Mouse (Mus musculus) forebrain, embryonic 10.5 days (tissue): Measurements from ENCODE around the gene Lpo. TPM values are rescaled to one million over a fixed set of nuclear protein-coding genes. Genes with fewer than 3 reads are reported as not detected.
"Not testable (repeated sequence)": the region's sequence is repeated elsewhere in the genome, so short reads cannot be mapped to it uniquely, and the experiment has no call there.

ENCODE experiments used
- DNase-seq: peaks from one replicate; pipeline ENCODE4 v3.0.0-alpha.2; 2017; ENCODE audit warnings: low spot score; ENCODE audit errors: extremely low spot score
- H3K27ac ChIP-seq: fragments of 300-500 bp; sonication (generic); 2 replicates; pipeline ENCODE4 v1.5.1; 2016; ENCODE audit warnings: mild to moderate bottlenecking
- H3K27me3 ChIP-seq: fragments of 300-500 bp; sonication (generic); 2 replicates; pipeline ENCODE4 v1.6.1; 2016; ENCODE audit warnings: mild to moderate bottlenecking; ENCODE audit not compliant: poor library complexity, severe bottlenecking
- H3K36me3 ChIP-seq: fragments of 300-500 bp; sonication (generic); replicated peaks from 2 replicates; pipeline ENCODE4 v1.6.1; 2016; ENCODE audit warnings: mild to moderate bottlenecking, moderate library complexity
- H3K4me1 ChIP-seq: fragments of 300-500 bp; sonication (generic); 2 replicates; pipeline ENCODE4 v1.6.1; 2016
- H3K4me3 ChIP-seq: fragments of 300-500 bp; sonication (generic); 2 replicates; pipeline ENCODE4 v1.5.1; 2016; ENCODE audit warnings: mild to moderate bottlenecking, moderate library complexity
- H3K9me3 ChIP-seq: fragments of 300-500 bp; sonication (generic); 2 replicates; pipeline ENCODE4 v1.6.1; 2016; ENCODE audit warnings: mild to moderate bottlenecking, moderate library complexity
- whole genome bisulfite sequencing: fragments of 180-500 bp; shearing (Covaris S2); methylation state at CpG from one replicate; pipeline ENCODE4 v1.1.7; 2016; 5-methylcytosine and 5-hydroxymethylcytosine counted together
- polyA plus RNA-seq: library from polyadenylated mRNA; unstranded; fragments of >200 nt; fragmentation: Nextera tagmentation; extraction: Ambion mirVana; gene quantifications from 2 replicates; pipeline ENCODE4 v1.2.1, GENCODE M21; 2016

Gene Lpo
- polyA plus RNA-seq, result 0.06 and 0.14 TPM in 2 replicates

DNA sequence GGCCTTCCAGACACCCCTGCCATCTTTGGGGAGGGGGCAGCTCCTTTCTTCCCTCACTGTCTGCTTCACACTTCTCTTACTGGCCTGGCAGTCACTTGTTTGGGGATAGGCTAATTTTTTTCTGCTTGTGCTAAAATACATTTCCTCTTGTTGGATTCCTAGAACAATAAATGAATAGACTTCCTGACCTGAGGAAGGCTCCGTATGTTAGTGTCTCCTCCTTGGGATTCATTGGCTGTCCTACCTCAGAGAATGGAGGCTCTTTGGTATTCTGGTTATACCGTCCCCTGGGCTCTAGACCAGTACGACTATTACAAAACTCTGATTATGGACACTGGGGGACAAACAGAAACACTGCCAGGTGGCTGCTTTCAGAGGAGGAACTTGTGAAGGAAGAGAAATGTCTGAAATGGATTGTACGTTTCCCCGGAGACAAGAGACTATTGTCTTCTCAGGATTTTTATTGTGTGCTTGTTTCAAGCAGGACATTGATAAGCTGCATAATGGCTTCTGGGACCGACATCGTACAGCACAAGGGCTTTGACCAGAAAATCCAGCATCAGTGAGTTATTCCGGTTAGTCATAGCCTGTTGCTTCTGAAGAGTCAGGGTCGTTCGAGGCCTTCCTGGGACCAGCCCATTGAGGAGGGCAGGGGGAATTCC, at the start of gene Lpo:
Gene Lpo (minus strand): TSS at position 51 of the 662 bp plus-strand sequence.
- Histone ChIP-seq H3K27me3 (peaks cover 5% of the 10 kb centered on the region; the same call in 1 of the 2 replicates), H3K9me3 (no peaks in the 10 kb centered on the region), H3K4me3 (no peak within 1 kb of the TSS), H3K27ac (no peak within 1 kb of the TSS), H3K4me1 (peaks cover 11% of the 10 kb centered on the region), H3K36me3 (no peaks in the 10 kb centered on the region)
- DNase-seq, result no peak
- 69% methylated on average over 10 of the region's 10 CpGs for WGBS

DNA sequence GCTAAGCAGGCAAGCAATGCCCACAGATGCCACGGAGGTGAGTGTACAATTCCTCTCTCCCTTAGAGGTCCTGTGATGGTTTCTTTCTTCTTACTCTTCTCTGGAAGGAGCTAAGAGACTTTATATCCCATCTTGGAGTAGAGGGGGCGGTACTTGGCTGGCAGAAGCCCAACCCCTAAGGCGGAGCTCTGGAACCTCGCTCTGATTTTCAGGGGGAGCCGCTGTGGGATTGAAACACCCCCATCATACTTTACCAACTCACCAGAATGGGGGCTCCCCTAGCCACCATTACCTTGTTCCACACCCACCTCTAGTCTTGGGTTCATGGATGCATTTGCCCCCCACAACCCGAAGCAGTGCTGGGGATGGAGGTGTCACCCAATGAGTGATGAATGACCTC, 47.3 kb upstream of the Lpo start, which contains the start of gene Epx:
Gene Epx (minus strand): TSS at position 101 of the 400 bp plus-strand sequence.
- 85% methylated on average over 6 of the region's 6 CpGs for WGBS
- H3K27me3 ChIP-seq, result no peaks in the 10 kb centered on the region

DNA sequence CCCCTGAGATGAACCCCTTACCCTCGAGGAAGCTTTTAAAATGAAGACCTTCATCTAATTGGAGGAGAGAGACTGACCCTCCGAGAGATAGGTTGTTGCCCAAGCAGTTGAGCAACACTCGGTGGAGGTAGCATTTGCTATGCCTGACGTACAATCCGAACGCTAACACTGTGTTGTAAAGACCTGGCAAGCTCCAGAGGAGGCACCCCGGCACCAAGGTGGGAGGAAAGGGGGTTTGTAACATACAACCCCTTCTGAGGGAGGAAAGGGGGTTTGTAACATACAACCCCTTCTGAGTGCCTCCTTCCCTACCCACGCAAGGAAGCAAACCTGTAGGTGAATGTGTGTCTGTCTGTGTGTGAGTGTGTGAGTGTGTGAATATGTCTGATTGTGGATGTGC, 43.7 kb upstream of the Lpo start:
- Histone ChIP-seq H3K36me3 (no peaks in the 10 kb centered on the region), H3K4me3 (no peak overlapping the region), H3K4me1 (no peaks in the 10 kb centered on the region), H3K27me3 (no peaks in the 10 kb centered on the region), H3K27ac (no peak overlapping the region), H3K9me3 (no peaks in the 10 kb centered on the region)
- WGBS, result 73% methylated on average over 8 of the region's 8 CpGs
- DNase-seq, result no peak

More for the DNA sequence above, 47.3 kb upstream of the Lpo start, which contains the start of gene Epx:
- H3K36me3 ChIP-seq, result no peaks in the 10 kb centered on the region
- no peak within 1 kb of the TSS for H3K4me3 ChIP-seq
- H3K9me3 ChIP-seq, result no peaks in the 10 kb centered on the region
- no peak within 1 kb of the TSS for H3K27ac ChIP-seq
- H3K4me1 ChIP-seq, result peaks cover 5% of the 10 kb centered on the region
- no peak for DNase-seq

DNA sequence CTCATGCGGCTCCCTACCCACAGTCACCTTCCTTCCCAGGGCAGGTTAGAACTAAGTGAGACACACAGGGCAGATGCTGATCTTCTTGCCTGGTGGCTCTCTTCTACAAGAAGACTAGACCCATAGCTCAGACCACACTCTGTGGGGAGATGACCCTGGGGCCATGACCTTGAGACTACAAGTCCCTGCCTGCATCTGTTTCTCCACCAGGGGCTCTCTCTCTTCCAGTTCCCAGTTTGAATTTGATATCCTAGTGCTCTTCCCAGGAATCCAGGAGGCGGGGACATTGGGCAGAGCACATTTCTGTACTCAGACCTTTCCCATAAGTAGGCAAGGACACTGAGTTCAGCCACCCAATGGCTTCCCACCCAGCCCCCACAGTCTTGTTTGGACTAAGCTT, 42.0 kb upstream of the Lpo start:
- 78% methylated on average over 2 of the region's 2 CpGs for WGBS
- Histone ChIP-seq H3K27ac (no peak overlapping the region), H3K4me1 (no peaks in the 10 kb centered on the region), H3K9me3 (no peaks in the 10 kb centered on the region), H3K27me3 (no peaks in the 10 kb centered on the region), H3K36me3 (no peaks in the 10 kb centered on the region), H3K4me3 (no peak overlapping the region)
- DNase-seq, result no peak

DNA sequence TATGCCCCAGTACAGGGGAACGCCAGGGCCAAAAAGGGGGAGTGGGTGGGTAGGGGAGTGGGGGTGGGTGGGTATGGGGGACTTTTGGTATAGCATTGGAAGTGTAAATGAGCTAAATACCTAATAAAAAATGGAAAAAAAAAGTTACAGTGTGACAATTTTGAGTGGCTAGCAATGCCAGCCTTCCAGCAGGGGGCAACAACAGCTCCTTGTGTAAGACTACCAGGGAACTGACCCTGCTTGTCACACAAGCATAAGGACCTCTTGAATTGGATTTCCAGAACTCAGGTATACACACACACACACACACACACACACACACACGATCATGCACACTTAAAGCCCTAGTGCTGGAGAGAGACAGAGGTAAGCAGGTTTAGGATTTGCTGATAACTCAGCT, 38.8 kb upstream of the Lpo start:
- H3K9me3 ChIP-seq, DNase-seq, H3K27ac ChIP-seq, H3K4me3 ChIP-seq, H3K4me1 ChIP-seq, H3K27me3 ChIP-seq: not testable (repeated sequence)
- peaks cover 21% of the 10 kb centered on the region for H3K36me3 ChIP-seq
- 89% methylated on average over 1 of the region's 2 CpGs for WGBS

DNA sequence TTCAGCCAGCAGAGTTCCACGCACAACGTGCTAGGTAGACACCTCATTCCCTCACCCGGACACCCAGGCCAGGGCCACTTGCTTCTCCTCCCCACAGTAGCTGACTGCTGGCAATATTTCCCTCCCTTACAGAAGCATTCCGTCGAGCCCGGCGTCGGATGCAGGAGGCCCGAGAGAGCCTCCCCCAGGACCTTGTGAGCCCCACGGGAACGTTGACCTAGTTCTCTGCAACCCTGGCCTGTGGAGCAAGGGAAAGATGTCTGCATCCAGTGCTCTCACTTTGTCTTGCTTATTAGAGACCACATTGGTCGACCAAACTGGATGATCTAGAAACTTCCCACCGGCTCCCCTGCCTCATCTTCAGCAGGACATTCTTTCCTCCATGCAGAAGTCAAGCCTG, 34.7 kb upstream of the Lpo start:
- no peak for DNase-seq
- H3K36me3 ChIP-seq, result peaks cover 56% of the 10 kb centered on the region
- no peak overlapping the region for H3K27ac ChIP-seq
- H3K4me1 ChIP-seq, result no peaks in the 10 kb centered on the region
- H3K9me3 ChIP-seq, result no peaks in the 10 kb centered on the region
- WGBS, result 94% methylated on average over 13 of the region's 13 CpGs
- no peak overlapping the region for H3K4me3 ChIP-seq
- H3K27me3 ChIP-seq, result no peaks in the 10 kb centered on the region

DNA sequence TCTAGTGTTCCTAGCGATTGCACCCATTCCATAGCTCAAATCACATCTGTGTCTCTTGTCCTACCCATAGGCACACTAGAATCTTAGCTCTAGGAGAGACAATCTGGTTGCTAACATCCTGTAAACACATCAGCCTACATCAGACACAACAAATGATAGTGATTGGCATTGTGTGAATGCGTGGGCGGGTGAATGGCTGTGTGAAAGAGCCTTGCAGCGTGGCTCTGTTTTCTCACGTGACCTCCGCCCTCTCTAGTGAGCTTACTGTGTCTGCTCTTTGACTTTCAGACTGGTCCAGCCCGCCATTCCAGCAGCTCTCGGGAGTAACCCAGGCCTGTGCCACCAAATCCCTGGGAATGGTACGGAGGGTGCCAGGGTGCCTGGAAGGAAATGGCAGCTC, 32.3 kb upstream of the Lpo start:
- peaks cover 80% of the 10 kb centered on the region for H3K36me3 ChIP-seq

DNA sequence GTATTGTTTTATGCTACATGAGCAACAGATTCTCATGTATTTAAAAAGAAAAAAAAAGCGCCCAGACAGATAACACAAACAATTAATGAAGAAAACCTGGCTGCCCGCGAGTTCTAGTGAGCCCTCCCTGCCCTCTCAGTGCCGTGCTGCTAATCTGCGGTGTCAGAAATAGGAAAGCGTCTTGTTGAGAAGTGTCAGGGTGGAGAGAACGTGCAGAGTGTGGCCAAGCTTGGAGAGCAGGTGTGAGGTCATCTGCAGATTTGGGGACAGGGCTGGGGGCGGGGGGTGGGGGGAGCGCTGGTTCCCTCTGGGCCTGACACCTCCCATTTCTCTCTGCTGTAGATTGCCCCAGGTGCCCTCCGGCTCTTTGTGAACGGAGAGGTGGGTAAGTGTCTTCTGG, 31.2 kb upstream of the Lpo start:
- Histone ChIP-seq H3K27me3 (no peaks in the 10 kb centered on the region), H3K36me3 (peaks cover 81% of the 10 kb centered on the region), H3K27ac (no peak overlapping the region), H3K9me3 (no peaks in the 10 kb centered on the region), H3K4me1 (no peaks in the 10 kb centered on the region), H3K4me3 (no peak overlapping the region)
- WGBS, result 89% methylated on average over 11 of the region's 11 CpGs
- DNase-seq, result no peak

More for the DNA sequence above, 32.3 kb upstream of the Lpo start:
- H3K4me3 ChIP-seq, result no peak overlapping the region
- H3K27ac ChIP-seq, result no peak overlapping the region
- H3K4me1 ChIP-seq, result no peaks in the 10 kb centered on the region
- no peak for DNase-seq
- H3K9me3 ChIP-seq, result no peaks in the 10 kb centered on the region
- WGBS, result 86% methylated on average over 9 of the region's 9 CpGs
- no peaks in the 10 kb centered on the region for H3K27me3 ChIP-seq

DNA sequence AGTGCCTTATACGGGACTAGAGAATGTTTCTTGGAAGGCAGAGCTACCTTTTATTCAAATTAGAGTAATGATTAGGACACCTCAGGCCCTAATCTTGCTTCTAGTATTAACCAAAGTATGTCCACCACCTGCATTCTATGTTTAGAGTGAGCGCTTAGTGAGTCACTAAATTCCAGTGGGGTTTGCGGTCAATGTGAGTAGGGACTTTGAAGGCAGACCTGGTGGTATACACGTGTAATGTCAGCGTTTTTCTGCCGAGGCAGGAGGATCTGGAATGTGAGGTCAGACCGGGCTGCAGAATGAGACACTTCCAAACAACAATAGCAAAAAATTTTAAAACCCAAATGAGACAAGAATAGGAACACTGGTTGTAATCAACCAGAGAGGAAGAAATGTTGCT, 26.5 kb upstream of the Lpo start:
- Histone ChIP-seq H3K27ac (no peak overlapping the region), H3K4me1 (peaks cover 14% of the 10 kb centered on the region), H3K27me3 (no peaks in the 10 kb centered on the region), H3K9me3 (no peaks in the 10 kb centered on the region), H3K36me3 (peaks cover 37% of the 10 kb centered on the region), H3K4me3 (no peak overlapping the region)
- WGBS, result 90% methylated on average over 7 of the region's 7 CpGs
- no peak for DNase-seq

DNA sequence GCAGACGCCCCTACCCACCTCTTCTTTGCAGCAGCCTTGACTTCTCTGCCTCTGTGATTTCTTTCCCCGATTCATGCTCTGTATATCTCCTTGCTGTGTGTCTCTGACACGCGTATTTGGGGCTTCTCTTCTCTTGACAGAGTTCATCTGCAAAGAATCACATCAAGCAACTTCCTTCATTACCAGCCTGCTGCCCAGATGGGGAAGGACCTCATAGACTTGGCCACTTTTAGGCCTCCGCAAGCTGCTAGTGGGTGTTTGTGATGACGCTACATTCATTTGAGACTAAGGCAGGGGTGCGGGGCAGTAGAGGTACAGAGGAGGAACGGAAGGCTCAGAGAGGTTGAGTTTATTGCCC, 25.5 kb upstream of the Lpo start:
- H3K36me3 ChIP-seq, result peaks cover 33% of the 10 kb centered on the region
- peaks cover 14% of the 10 kb centered on the region for H3K4me1 ChIP-seq
- 40% methylated on average over 8 of the region's 8 CpGs for WGBS
- no peak for DNase-seq
- H3K4me3 ChIP-seq, result peak overlapping the region; percentile 61
- H3K9me3 ChIP-seq, result no peaks in the 10 kb centered on the region
- peak overlapping the region; percentile 86 for H3K27ac ChIP-seq
- no peaks in the 10 kb centered on the region for H3K27me3 ChIP-seq

DNA sequence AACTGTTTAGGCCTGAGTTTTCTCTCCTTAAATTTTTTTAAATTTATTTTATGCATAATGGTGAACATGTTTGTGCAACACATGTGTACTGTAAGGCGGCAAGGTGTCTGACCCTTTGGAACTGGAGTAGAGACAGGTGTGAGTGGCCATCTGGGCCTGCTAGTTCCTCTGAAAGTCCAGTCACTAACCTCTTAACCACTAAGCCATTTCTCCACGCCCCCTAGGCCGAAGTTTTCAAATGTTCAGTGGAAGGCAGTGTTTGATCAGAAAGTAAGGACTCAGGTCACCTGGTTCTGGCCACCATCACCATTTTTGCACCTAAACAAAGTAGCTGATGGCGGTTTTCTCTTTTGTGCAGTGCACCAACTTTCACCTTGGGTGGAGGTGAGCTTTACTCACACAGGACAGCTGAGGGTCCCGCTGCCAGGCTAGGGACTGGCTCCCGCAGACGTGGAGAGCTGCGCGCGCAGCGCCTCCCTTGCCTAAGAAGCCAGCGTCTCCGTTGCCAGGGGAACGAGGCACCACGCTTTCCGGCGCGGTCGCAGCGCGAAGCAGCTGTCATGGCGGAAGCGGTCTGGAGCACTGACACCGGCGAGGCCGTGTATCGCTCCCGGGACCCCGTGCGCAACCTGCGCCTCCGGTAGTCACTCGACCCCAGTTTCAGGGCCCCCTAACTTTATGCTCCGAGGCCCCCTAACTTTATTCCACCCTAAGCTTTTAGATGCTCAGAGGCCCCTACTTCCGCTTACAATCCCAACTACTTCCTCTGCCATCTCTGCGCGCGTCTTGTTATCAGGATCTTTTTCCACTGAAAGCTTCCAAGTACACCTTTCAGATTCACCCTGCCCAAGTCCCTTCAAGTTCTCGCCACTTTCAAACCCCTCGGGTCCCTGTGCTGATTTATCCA, 24.9 kb upstream of the Lpo start, which contains the start of gene Mks1:
Gene Mks1 (plus strand): TSS at position 526 of the 907 bp plus-strand sequence.
- Histone ChIP-seq H3K27ac (peak within 1 kb of the TSS; percentile 86), H3K4me3 (peak within 1 kb of the TSS; percentile 61), H3K36me3 (peaks cover 26% of the 10 kb centered on the region), H3K4me1 (peaks cover 14% of the 10 kb centered on the region), H3K9me3 (no peaks in the 10 kb centered on the region), H3K27me3 (no peaks in the 10 kb centered on the region)
- 5% methylated on average over 40 of the region's 40 CpGs for WGBS
- peak; percentile 94 for DNase-seq

DNA sequence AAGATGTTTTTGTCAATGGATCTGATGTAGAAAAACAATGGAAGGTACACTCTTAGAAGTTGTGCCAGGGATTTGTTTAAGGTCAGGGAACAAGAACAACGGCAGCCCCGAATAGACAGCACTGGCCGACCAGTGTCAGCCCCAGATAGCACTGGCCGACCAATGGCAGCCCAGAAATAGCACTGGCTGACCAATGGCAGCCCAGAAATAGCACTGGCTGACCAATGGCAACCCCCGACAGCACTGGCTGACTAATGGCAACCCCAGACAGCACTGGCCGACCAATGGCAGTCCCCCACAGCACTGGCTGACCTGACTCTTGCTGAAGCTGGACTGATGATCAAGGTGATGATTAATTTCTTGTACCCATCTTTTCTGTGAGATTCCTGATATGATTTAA, 19.8 kb upstream of the Lpo start:
- 73% methylated on average over 6 of the region's 6 CpGs for WGBS
- peaks cover 5% of the 10 kb centered on the region for H3K4me1 ChIP-seq
- DNase-seq, result no peak
- no peaks in the 10 kb centered on the region for H3K27me3 ChIP-seq
- H3K9me3 ChIP-seq, result no peaks in the 10 kb centered on the region
- no peak overlapping the region for H3K4me3 ChIP-seq
- H3K27ac ChIP-seq, result no peak overlapping the region
- H3K36me3 ChIP-seq, result no peaks in the 10 kb centered on the region
